Mouse (Mus musculus) cortical plate, adult 2 months (tissue): ENCODE data around the gene Fam122c. TPM values are rescaled to one million over a fixed set of nuclear protein-coding genes. Genes with fewer than 3 reads are reported as not detected.
A peak's percentile ranks its signal among the peaks of the same experiment; 100 is the strongest.

ENCODE experiments used
- H3K27ac ChIP-seq: fragments of 200-500 bp; 2 replicates; pipeline ENCODE4 v1.5.1; 2012; ENCODE audit warnings: low read length, control low read depth, inconsistent platforms; ENCODE audit not compliant: insufficient read depth
- H3K4me1 ChIP-seq: fragments of 200-500 bp; 2 replicates; pipeline ENCODE4 v1.6.1; 2011; ENCODE audit warnings: low read length; ENCODE audit not compliant: control insufficient read depth, insufficient read depth
- H3K4me3 ChIP-seq: fragments of 200-500 bp; 2 replicates; pipeline ENCODE4 v1.5.1; 2011; ENCODE audit warnings: mild to moderate bottlenecking, low read length, control low read depth; ENCODE audit not compliant: insufficient read depth
- CTCF ChIP-seq: fragments of 200-500 bp; IDR thresholded peaks from 2 replicates; pipeline ENCODE4 v1.5.1; 2011; ENCODE audit warnings: mild to moderate bottlenecking, control low read depth, low read length; ENCODE audit not compliant: insufficient read depth; ENCODE audit errors: extremely low read depth
- POLR2A ChIP-seq: fragments of 200-500 bp; IDR thresholded peaks from 2 replicates; pipeline ENCODE4 v1.6.1; 2011; ENCODE audit warnings: mild to moderate bottlenecking, low read length, control low read depth; ENCODE audit not compliant: insufficient read depth; ENCODE audit errors: extremely low read depth
- polyA plus RNA-seq: library from polyadenylated mRNA; depleted of rRNA; stranded (reverse); fragments of >200 nt; gene quantifications from 2 replicates; pipeline ENCODE4 v1.2.3, GENCODE M21; 2012; rRNA removed

Fam122c gene
- polyA plus RNA-seq, 1 experiment: not detected

DNA sequence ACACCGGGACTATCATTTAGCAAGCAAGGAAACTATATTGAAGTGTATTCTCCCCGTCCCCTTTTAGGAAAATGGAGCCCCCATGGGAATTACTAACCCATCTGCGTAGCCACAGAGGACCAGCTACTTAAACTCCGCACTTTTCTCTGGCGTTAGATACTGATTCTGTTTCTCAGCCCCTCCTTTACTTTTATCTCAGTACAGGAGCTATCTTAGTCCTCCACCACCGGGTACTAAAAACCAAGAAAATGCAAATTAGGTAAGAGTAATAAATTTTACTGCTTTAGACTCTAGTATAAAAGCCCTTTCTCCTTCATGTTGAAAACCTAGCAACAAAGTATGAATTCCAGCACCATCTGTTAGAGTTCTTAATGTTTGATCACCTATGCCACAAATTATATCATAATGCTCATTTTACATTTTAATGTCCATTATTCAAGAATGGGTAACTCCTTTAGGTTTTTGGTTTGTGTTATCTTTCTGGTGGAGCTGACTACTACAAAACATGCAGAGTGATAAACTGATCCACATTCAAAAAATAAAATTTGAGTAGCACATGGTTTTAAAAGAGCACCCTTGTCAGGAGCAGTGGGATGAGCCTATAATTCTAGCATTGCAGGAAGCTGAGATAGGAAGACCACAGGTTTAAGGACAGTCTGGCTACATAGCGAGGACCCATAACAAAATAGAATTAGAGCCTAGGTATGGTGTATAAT, 91.6 kb downstream of the Fam122c start:
- no peak overlapping the region for H3K27ac ChIP-seq
- no peak for TF ChIP-seq POLR2A
- no peak for TF ChIP-seq CTCF
- H3K4me1 ChIP-seq: no peaks in the 10 kb centered on the region
- no peak overlapping the region for H3K4me3 ChIP-seq

- peak overlapping the region; percentile 92 for H3K4me3 ChIP-seq
- no peaks in the 10 kb centered on the region for H3K4me1 ChIP-seq
- H3K27ac ChIP-seq: peak overlapping the region; percentile 80; the same call in 1 of the 2 replicates
- TF ChIP-seq CTCF (no peak), POLR2A (no peak)
These were observed 96.5 kb downstream of the Fam122c start for GRCm38 (mm10) chrX:53369534-53370365.

- H3K27ac ChIP-seq: peak within 1 kb of the TSS; percentile 80; the same call in 1 of the 2 replicates
- TF ChIP-seq CTCF (no peak), POLR2A (peak; percentile 93)
These were observed 97.1 kb downstream of the Fam122c start, which contains the start of gene Mospd1 for GRCm38 (mm10) chrX:53370366-53370740. Gene Mospd1, minus strand, starts transcription at chrX:53370502.

More at GRCm38 (mm10) chrX:53370366-53370740, 97.1 kb downstream of the Fam122c start, which contains the start of gene Mospd1:
- peak within 1 kb of the TSS; percentile 92 for H3K4me3 ChIP-seq
- no peaks in the 10 kb centered on the region for H3K4me1 ChIP-seq

Other genes with a start within 250 kb of the Fam122c start
- gene Plac1, start 33.3 kb upstream of the Fam122c start, polyA plus RNA-seq: not detected in 2 replicates
- gene Fam122b, start 3.6 kb upstream of the Fam122c start, polyA plus RNA-seq: 4.5 and 4.8 TPM in 2 replicates
- gene Mospd1, start 97.1 kb downstream of the Fam122c start, polyA plus RNA-seq: 10.7 and 11.7 TPM in 2 replicates
- gene Etd, start 161.5 kb downstream of the Fam122c start, polyA plus RNA-seq: not detected in 2 replicates